Mouse (Mus musculus) left cerebral cortex, postnatal 14 days (tissue): Measurements from ENCODE around the gene Slc7a11. TPM values are rescaled to one million over a fixed set of nuclear protein-coding genes. Genes with fewer than 3 reads are reported as not detected.

Source experiments
- DNase-seq, 2 experiments: peaks; one replicate each; pipeline ENCODE4 v3.0.0; 2021 to 2022; ENCODE audit warnings: low spot score in 2 of 2, mixed read lengths in 1 of 2
- intact Hi-C: fragments of 180-260 bp; cut with DNase I; formaldehyde crosslinking; loops from one replicate; pipeline ENCODE4 v1.15.1; 2025
- total RNA-seq, 2 experiments: library from RNA; stranded (reverse); gene quantifications; 2 replicates each; pipeline ENCODE4 v1.2.3; 2021

Slc7a11 gene
- total RNA-seq, 2 experiments from 2014 or later: 20.7 to 22.6 TPM

GRCm38 (mm10) chr3:49929496-49929895 lies 513.9 kb downstream of the Slc7a11 start:
- no peak for DNase-seq
- intact Hi-C loops: no loop called here

GRCm38 (mm10) chr3:49928509-49929263 lies 514.7 kb downstream of the Slc7a11 start:
- DNase-seq: no peak
- intact Hi-C loops: no loop called here

- intact Hi-C loops: no loop called here
- DNase-seq: no peak
These were observed 529.5 kb downstream of the Slc7a11 start for GRCm38 (mm10) chr3:49913929-49914328.

GRCm38 (mm10) chr3:49910922-49911321 lies 532.5 kb downstream of the Slc7a11 start:
- DNase-seq: no peak
- intact Hi-C loops: no loop called here

GRCm38 (mm10) chr3:49908426-49909341 lies 534.7 kb downstream of the Slc7a11 start:
- intact Hi-C loops: no loop called here
- DNase-seq: no peak

GRCm38 (mm10) chr3:49893945-49894344 lies 549.5 kb downstream of the Slc7a11 start:
- no peak for DNase-seq
- intact Hi-C loops: no loop called here

- DNase-seq: no peak
These were observed 556.1 kb downstream of the Slc7a11 start for GRCm38 (mm10) chr3:49887359-49887758.

GRCm38 (mm10) chr3:49886220-49886945 lies 557.0 kb downstream of the Slc7a11 start:
- DNase-seq: no peak
- intact Hi-C loops: no loop called here

More at GRCm38 (mm10) chr3:49887359-49887758, 556.1 kb downstream of the Slc7a11 start:
- intact Hi-C loops: no loop called here

GRCm38 (mm10) chr3:49880496-49880895 lies 562.9 kb downstream of the Slc7a11 start:
- no peak for DNase-seq
- intact Hi-C loops: no loop called here

GRCm38 (mm10) chr3:49870786-49871185 lies 572.6 kb downstream of the Slc7a11 start:
- DNase-seq: no peak
- intact Hi-C loops: no loop called here

- DNase-seq: no peak
- intact Hi-C loops: no loop called here
These were observed 575.3 kb downstream of the Slc7a11 start for GRCm38 (mm10) chr3:49867951-49868584.

- intact Hi-C loops: no loop called here
- no peak for DNase-seq
These were observed 576.1 kb downstream of the Slc7a11 start for GRCm38 (mm10) chr3:49867147-49867950.

- intact Hi-C loops: no loop called here
- no peak for DNase-seq
These were observed 577.3 kb downstream of the Slc7a11 start for GRCm38 (mm10) chr3:49866061-49866515.

- intact Hi-C loops: no loop called here
- DNase-seq: no peak
These were observed 586.6 kb downstream of the Slc7a11 start for GRCm38 (mm10) chr3:49856797-49857196.

- DNase-seq: no peak
- intact Hi-C loops: no loop called here
These were observed 589.1 kb downstream of the Slc7a11 start for GRCm38 (mm10) chr3:49854277-49854676.

- intact Hi-C loops: no loop called here
- no peak for DNase-seq
These were observed 600.4 kb downstream of the Slc7a11 start for GRCm38 (mm10) chr3:49842971-49843370.
